Mouse (Mus musculus) adrenal gland, postnatal 10 days (tissue): ENCODE measurements at regions not wholly inside any gene's neighbourhood (a gene's known extent, or its start where the extent isn't known, plus 50 kb on each side); places are given as distances from the start of the nearest gene placed in this dataset.
A peak's percentile ranks its signal among the peaks of the same experiment; 100 is the strongest.

ENCODE experiments used
- DNase-seq: peaks from one replicate; pipeline ENCODE4 v3.0.0; 2021; ENCODE audit warnings: mixed read lengths

DNA sequence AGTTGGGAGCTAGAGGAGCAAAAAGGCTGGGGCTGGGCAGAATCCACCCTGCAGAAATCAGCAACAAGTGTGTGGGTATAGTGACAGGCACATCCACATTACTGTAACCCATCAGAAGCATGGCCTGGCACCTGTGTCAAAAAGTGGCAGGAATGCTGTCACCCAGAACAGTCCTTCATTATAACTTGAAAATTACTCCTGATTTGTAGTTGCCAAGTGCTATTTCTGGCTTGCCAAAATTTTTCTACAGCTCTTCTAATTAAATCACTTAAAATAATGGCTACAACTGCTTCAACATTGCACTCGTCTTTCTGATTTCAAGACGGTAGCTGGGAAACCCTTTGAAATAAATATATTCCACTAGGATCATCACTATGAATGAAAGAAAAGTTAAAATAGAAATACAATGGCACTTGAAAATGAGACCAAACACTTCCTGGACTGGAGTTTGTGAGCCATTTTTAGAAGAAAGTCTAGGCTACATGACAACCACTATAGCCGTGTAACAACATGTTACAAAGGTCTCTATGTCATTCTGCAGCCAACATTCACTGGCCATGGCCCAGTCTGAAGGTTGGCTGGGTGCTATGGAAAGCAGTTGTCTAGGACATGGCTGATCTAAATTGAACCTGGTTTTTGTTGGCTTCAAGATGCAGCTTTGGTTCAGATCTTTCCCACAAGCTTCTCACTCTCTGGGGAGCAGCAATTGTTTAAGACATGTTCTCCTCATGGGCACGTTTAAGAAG is 190.6 kb upstream of the Tapt1 start:
- no peak for DNase-seq

DNA sequence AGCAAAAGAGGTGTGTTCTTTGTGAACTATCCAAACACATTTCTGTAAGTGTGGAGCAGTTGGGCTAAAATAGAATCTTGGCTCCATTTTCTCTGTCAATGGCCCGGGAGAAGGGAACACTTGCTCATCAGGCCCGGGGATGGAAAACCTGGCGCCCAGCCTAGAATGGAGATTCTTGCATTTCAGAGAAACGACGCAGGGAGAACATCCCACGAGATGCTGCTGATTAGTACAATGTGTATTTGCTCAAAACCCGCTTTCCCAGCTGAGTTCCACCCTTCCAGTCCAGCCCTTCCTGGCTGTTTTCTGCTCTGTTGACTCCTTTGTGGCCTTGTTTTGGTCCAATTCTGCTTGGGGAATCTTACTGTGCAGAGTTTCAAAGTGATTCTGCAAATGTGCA is 188.0 kb upstream of the Tapt1 start:
- DNase-seq, result peak; percentile 53

DNA sequence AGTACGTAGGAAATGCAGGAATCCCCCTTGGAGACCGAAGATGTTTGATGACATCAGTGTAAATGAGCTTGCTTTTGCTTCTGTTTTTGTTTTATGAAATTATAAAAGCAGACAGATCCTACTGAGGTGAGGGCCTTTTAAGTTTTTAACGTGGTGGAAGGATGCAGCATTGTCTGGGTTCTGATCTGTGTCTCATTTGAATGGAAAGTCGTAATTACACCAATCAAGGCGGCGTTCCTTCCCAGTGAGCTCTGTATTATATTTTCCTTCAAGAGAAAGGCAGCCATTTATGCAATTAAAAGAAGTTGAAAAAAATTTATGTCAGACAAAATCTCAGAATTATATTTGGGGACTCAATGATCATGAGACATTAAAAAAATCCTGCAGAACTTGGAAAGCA is 176.9 kb upstream of the Tapt1 start:
- DNase-seq, result no peak

DNA sequence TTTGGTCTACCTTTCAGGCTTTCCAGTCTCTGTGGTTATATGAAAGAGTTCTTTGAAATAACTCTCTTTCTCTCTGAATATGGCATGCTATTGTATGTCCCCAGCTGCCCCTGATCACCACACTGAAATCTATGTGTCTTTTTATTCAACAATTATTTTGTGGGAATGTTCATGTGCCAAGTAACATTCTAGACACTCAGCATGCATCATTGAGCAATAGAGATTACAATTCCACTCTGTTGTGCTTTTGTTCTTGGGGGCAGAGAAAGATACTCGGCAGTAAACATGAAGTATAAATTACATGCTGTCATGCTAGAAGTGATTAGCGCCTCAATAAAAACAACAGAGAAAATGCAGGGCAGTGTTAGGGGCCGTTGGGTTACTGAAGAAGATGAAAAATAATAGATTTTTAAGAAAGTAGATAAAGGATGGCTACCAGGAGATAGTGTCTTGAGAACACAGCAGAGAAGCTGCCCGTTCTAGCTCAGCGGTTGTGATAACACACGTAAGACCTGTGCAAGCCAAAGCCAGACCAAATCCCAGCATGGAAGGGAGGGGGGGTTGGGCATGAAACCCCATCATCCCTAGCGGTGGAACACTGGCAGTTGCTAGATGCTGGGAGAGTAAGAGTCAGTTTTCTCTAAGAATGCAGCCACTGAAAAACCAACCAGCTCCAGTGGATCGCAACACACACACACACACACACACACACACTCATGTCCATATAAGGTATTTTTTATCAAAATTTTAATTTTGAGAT is 174.3 kb upstream of the Tapt1 start:
- no peak for DNase-seq

DNA sequence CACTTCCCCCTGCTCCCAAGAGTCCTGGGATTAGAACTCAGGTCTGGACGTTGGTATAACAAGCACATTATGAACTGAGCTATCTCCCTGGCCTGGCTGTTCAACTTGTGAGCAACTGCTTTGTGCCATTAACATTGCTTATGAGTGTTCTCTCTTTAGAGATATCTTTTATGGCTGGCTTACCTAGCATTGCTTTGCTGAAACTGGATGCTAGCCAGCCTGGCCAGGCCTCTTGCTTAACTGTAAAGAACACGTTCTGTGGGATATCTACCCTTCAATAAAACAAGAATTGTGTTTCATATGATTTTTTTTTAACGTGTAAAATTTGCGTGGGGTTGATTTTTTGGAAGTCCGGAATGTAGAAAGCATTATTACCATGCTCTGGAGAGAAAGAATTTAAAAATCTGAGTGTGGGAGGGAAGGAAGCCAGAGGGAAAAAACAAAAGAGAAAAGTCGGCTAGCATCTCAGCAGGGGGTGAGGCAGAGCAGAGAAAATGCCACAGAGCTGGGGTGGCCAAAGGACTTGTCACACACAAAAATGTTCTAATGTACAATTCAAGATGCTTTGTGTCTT is 160.9 kb upstream of the Tapt1 start:
- peak; percentile 5 for DNase-seq

DNA sequence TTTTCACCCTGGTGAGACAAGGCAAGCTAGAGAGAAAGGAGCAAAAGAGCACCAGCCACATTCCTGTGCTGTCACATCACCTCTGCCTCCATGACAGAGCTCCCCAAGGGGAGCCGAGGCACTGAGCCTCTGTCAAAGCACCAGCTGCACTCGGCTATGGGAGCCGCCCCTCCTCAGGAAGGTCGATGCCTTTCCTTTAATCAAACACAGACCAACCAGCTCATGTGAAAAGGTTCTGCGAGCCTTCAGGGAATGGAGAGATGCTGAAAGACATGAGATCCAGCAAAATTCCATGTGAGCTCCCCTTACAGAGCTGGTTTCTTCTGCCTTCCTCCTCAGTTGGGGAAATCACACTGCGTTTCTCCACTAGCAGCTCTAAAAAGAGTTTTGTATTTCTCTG is 159.8 kb upstream of the Tapt1 start:
- DNase-seq, result no peak

DNA sequence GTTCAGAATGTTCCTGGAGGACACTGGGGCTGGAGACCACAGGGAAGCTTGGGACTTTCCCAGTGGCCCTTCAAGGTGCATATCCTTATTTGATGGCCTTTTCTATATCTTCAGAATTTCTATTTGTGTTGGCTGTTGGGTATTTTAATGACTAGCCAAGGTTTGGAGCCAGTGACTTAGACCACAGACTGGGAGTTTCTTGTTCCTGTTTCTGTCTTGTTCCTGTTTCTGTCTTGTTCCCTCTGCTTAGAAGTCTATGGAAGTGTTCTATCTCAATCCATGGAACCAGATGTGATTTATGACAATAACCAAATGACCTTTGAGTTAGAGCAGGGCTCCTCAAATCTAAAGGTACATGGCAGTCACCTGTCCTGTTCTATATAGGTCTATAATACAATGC is 156.6 kb upstream of the Tapt1 start:
- no peak for DNase-seq

DNA sequence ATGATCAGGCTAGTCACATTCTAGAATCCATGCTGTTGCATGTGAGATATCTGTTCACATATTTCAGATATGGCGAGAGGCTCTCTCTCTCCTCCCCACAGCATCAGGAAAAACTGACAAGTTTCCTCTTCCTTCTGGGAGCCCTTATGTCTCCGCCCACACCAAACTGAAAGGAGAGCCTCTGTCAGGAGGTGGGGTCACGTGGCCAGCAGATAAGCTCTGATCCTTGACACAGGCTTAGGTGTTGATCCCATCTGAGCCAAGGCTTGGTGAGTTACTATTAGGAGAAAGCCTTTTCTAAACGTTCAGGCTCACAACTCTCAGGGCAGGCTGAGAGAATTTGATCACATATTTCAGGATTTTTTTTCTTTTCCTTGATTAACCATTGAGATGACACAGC is 143.6 kb upstream of the Tapt1 start:
- DNase-seq, result no peak

DNA sequence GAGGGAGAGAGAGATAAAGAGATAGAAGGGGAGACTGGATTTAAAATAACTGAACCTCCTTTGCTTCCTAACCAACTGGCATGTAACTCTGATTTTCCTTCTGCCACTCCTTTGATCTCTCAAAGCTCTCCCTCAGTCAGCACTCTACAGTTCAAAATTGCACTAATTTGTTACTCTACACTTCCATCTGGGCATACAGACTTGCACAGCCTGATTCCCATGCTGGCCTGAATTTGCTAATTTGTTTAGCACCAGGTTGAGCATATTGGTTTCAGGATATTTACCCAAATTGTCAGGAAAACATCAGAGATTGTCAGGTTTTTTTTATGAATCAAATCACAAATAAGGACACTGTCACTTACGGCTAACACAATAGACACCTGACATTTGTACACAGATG is 125.9 kb upstream of the Tapt1 start:
- no peak for DNase-seq

DNA sequence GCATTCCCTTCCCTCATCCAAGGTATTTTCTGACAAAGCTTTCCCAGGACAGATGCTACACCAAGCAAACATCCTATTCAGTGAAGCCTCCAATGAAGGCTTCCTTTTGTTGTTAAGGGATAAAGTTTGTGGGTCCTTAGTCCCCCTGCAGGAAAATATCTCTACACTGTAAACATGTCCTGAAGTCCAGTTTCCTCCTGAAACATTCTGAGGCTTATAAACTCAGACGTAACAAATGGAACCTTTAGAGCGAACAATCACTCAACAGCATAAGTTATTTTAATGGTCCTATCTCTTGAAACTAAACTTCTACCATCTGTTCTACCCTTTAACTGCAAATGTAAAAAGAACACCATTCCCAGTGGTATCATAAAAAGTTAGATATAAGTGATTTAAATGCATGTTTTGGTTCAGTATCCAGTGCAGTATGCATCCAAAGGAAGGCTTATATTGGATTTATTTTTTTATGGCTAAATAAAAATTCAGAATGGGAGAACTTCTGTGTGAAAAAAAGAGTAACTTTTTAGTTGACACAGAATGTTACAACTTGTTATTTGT is 115.1 kb upstream of the Tapt1 start:
- no peak for DNase-seq

DNA sequence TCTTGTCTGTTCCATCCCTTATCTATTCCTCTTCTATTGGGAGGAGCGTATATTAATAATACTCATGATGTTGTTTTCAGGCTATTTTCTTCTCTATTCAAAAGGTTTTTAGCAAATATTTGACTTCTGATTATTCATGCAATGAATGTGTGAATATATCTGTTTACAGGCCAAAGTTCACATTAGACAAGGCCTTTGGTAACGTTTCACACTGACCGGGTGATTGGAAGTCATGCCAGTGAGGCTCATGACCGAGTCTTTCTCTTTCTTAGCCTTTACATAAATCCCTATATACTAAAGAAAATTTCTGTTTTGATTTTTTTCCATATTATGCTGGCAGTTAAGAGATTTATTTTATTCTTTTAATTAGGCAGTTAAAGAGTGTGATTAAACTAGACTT is 112.2 kb upstream of the Tapt1 start:
- DNase-seq, result no peak

DNA sequence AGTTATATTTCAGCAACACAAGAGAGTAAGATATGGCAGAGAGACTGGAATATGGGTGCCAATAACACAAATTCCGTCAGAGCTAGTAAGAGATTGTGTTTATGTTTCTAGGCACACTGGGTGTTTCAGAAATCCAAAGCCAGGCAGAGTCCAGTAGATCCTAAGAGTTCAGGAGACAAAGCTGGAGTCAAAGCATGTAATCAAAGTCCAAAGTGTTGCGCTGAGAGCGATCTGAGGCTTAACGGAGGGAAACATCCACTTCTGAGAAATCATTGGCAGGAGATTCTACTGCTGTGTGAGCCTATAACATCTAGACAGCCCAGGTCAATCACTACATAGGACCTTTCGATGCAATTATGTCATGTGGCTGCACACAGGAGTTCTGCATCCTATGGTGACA is 109.3 kb upstream of the Tapt1 start:
- no peak for DNase-seq

DNA sequence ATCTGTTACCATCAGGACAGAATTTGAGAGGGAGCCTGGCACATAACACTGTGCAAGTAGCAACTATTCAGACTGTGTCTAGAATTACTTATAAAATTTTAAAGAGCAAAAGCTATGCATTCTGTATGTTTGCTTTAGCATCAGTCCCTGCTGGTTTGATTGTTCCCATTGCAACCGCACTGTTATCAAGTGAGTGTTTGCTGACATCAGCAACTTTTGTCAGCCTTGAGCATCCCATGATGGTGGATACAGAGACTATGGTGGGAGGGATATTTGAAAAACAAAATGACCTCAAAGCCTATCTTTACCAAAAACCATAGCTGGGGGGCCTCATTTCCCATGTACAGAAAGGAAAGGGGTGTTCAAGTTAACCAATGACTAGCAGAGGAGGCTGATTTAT is 93.2 kb upstream of the Tapt1 start:
- no peak for DNase-seq

DNA sequence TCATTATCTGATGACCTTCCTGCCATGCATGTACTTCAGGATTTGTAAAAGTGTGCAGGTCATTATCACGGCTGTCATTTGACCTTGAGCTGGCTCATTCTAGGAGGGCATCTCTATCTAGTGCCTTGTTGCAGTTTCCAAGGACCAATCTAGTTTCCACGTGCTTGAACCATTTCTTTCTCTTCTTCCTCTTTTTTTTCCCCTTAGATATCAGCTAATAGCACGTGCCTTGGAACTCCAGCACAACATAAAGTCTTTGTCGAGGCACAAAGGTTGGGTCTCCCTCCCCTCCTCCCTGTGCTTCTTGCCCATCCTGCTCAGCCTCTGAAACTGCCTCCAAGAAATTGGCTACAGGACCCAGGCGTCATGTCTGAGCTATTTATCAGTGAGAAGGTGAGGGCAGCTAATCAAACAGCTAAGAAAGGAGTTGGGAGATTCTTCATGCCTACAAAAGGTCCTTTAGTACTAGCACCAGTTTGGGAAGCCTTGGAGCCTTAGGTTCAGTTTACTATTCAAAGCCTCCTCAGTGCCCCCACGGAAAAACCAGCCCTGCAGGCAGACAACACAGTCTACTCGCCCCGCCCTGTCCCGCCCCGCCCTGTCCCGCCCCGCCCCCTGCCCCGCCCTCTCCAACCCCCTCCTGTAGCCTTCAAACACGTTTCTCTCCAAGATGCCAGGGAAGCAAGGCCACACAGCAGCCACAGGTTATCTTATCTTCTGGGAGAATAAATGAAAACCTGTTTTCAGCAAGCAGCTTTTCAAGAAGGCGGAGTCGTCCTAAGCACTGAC is 80.5 kb upstream of the Tapt1 start:
- DNase-seq, result no peak

DNA sequence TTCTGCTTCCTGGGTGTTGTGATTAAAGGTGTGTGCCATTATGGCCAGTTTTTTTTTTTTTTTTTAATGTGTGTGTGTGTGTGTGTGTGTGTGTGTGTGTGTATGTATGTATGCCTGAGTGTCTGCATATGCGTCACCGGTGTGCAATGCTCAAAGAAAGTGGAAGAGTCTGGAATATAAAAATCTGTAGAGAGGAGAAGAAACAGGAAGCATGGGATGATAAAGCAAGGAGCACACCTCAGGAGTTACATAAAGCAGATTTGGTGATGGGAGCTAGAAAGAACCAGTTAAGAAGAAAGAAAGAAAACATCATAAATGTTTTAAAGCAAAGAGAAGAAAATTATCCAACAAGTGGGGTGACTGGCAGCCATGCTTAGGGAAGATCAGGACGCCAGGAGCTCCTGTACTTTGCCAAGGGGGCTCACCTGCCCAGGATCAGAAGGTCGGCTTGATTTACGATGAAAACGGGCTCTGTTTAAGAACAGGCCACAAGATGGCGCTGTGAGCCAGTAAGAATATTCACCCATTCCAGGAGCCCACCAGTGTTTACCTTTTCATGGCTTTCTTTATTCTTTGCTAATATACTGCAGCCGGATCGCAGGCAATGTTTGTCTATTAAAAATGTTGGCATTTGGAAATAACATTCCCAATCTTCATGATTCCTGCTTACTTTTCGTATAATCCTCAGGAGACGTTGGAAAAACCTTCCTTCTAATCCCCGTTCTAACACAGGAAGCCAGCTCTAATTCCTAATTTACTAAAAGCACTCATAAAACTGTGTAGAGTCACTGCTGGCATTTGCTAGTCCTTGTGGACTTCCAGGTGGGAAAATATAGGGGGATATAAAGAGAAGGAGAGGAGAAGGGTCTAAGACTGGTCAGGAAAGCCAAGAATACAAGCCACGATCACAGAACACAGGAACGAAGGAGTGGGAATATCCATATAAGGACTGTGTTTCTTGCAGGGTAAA is 77.7 kb upstream of the Tapt1 start:
- DNase-seq, result peak; percentile 77

DNA sequence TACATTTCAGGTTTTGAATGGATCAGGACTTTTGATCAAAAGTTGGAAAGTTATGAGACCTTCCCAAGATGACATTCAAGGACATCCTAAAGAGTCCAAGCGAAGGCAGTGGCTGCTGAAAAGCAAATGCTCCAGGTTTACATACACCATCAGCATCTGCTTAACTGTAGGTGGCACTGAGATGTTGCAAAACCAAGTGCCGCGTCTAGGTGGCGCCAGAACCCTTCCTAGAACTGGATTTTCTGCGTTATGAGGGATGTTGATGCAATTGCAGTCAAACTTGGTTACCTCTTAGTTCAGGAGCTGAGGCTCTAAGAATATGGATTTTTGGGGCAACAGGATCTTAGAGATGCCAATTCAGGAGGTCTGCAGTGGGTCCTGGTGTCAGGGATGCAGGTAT is 58.0 kb upstream of the Tapt1 start:
- DNase-seq, result peak; percentile 87
